Mouse (Mus musculus) layer of hippocampus, postnatal 36 days (tissue): ENCODE data around the gene Epdr1. TPM values are rescaled to one million over a fixed set of nuclear protein-coding genes. Genes with fewer than 3 reads are reported as not detected.

Source experiments
- DNase-seq, 2 experiments: peaks; one replicate each; pipeline ENCODE4 v3.0.0; 2022
- total RNA-seq, 2 experiments: library from RNA; stranded (reverse); gene quantifications; 2 replicates each; pipeline ENCODE4 v1.2.3; 2021

The Epdr1 gene
- 100 to 1,000 TPM in 1 of 2 experiments, 10 to 100 TPM in 1; 98.7 to 104 TPM for total RNA-seq

GRCm38 (mm10) chr13:19619216-19619927 is at the start of gene Epdr1:
Epdr1 (minus strand) TSS chr13:19619927.
- DNase-seq: peak; percentile 70 to 73

GRCm38 (mm10) chr13:19668355-19669140 is 48.8 kb upstream of the Epdr1 start:
- no peak for DNase-seq

- DNase-seq: no peak
These were observed 32.7 kb upstream of the Epdr1 start for GRCm38 (mm10) chr13:19652405-19652804.

GRCm38 (mm10) chr13:19649824-19650223 is 30.1 kb upstream of the Epdr1 start:
- no peak for DNase-seq

- DNase-seq: no peak
These were observed 24.5 kb upstream of the Epdr1 start for GRCm38 (mm10) chr13:19644225-19644624.

- no peak for DNase-seq
These were observed 23.8 kb upstream of the Epdr1 start for GRCm38 (mm10) chr13:19643519-19643918.

GRCm38 (mm10) chr13:19640203-19640851 is 20.6 kb upstream of the Epdr1 start:
- DNase-seq: no peak

- DNase-seq: no peak
These were observed 16.4 kb upstream of the Epdr1 start for GRCm38 (mm10) chr13:19636131-19636530.

- no peak for DNase-seq
These were observed 11.3 kb upstream of the Epdr1 start for GRCm38 (mm10) chr13:19630768-19631709.

GRCm38 (mm10) chr13:19626473-19626872 is 6.7 kb upstream of the Epdr1 start:
- no peak for DNase-seq

GRCm38 (mm10) chr13:19624632-19625320 is 5.0 kb upstream of the Epdr1 start:
- DNase-seq: no peak

- DNase-seq: peak; percentile 7 to 40
These were observed 3.6 kb upstream of the Epdr1 start for GRCm38 (mm10) chr13:19623228-19623905.

GRCm38 (mm10) chr13:19622573-19623227 is 3.0 kb upstream of the Epdr1 start, which contains the start of gene Sfrp4:
Sfrp4 (plus strand) TSS chr13:19623104.
- peak in 1 of 2 experiments; percentile 38 for DNase-seq

GRCm38 (mm10) chr13:19618841-19619215 is 899 bp downstream of the Epdr1 start:
- no peak for DNase-seq

GRCm38 (mm10) chr13:19618081-19618480 is 1.6 kb downstream of the Epdr1 start:
- DNase-seq: no peak

GRCm38 (mm10) chr13:19614311-19614710 is 5.4 kb downstream of the Epdr1 start:
- DNase-seq: no peak

GRCm38 (mm10) chr13:19613426-19613825 is 6.3 kb downstream of the Epdr1 start:
- DNase-seq: no peak

- DNase-seq: no peak
These were observed 6.8 kb downstream of the Epdr1 start for GRCm38 (mm10) chr13:19612963-19613362.

- no peak for DNase-seq
These were observed 7.4 kb downstream of the Epdr1 start for GRCm38 (mm10) chr13:19612348-19612747.

GRCm38 (mm10) chr13:19608120-19608519 is 11.6 kb downstream of the Epdr1 start:
- no peak for DNase-seq
